Mouse (Mus musculus): Measurements from ENCODE around the gene Trappc6a.
A peak's percentile ranks its signal among the peaks of the same experiment; 100 is the strongest.

Gene Trappc6a

DNA sequence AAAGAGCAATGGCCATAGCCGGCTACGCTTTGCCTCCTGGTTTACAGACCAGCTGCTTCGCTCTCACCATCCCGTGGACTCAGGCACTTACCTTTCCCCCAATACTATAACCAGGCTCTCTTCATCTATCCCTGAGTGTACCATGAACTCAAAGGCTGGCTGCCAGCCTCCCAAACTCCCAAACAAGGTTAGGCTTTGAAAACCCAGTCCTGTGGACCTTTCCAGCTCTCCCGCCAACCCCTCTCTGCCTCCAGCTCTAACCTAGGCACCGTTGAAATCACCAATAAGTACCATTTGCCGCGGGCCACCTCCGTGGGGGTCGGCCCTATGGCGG, 53.2 kb downstream of the Trappc6a start:
- no peak for DNase-seq (ENCODE audit: low spot score in 2 of 2)

DNA sequence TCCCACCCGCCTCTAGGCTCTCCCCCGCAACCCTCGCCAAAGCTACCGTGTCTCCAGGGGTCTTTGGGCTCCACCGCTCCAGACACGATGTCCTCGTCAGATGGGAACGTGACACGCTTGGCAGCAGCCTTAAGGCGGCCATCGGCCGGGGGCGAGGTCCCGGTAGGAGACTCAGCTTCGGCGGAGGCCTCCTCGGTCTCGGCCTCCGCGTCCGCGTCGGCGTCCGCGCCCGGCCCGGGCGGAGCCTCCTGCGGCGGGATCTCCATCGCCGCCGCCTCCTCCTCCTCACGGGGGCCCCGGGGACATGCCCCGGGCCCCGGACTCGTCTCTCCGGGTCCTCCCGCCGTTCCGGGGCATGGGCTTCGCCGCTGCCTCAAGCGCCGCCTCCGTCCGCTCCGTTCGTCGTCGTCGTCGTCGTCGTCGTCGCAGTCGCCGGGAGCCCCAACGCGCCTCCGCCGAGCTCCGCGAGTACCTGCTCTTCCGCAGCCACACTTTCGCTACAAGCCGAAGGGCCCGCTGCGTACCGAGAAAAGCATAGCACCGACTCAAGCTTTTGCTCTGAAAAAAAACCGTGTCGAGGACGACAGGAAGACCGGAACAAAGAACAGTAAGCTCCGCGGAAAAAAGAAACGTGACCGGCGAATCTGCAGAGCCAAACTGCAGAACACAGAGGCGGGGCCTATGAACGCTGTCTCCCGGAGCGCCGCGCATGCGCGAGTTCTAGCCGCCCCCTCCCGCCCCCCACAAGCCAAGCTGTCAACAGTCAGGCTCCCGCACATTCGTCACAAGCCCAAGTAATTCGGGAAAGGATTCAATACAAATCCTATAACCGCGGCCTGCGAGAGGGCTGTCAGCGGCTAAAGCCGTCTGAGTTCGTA, 53.8 kb downstream of the Trappc6a start:
- peak; percentile 62 to 87 for DNase-seq (ENCODE audit: low spot score in 2 of 2)

DNA sequence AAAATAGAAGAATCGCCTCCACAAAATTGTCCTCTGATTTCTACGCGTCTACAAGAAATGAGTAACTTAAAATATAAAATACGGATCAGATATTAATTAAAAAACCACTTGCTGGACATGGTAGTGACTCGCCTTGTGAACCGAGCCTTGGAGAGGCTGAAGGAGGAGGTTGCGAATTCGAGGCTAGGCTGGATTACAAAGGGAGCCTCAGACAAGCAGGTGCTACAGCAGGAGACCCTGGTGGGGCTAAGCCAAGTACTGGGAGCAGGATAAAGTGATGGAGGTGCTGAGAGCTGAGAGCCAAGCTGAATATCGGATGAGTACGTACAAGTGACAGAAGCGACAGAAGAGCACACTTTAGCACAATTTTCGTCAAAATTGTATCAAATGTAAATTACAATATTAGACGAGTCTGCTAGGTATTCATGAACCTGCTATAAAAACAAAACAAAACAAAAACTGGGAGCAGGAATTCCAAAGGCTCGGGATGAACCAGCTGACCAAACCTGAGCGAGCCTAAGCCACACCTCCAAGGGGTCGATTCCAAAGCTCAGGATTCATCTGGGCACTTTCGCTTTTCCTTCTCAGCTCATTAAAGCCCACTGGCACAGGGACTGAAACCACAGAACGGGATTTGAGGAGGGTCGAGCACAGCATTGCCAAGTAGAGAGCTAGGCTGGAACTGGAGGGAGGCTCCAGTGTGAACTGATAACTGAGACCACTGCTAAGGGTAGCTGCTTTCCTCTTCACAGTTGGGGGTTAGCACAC, 54.6 kb downstream of the Trappc6a start, which contains the start of gene Ppp1r37:
Ppp1r37 (minus strand) TSS at position 434 of the 768 bp plus-strand sequence.
- no peak for DNase-seq (ENCODE audit: low spot score in 2 of 2)

DNA sequence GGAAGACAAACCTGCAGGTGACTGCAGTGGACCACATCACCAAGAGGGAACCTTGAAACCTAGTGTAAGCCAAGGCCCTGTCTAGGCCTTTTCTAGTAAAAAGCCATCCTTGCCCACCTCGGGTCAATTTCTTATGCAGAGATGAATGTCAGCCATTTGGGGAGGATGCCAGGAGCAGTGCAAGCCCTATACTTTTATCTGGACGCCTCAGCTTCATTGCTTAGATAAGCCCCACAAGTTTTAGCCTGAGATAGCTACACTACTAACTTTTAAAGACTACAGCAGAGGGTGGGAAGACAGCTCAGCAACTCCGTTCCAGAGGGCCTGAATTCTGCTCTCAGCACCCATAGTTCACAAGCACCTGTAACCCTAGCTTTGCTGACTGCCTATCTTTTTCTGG, 55.7 kb downstream of the Trappc6a start:
- DNase-seq (ENCODE audit: low spot score in 2 of 2) = no peak

DNA sequence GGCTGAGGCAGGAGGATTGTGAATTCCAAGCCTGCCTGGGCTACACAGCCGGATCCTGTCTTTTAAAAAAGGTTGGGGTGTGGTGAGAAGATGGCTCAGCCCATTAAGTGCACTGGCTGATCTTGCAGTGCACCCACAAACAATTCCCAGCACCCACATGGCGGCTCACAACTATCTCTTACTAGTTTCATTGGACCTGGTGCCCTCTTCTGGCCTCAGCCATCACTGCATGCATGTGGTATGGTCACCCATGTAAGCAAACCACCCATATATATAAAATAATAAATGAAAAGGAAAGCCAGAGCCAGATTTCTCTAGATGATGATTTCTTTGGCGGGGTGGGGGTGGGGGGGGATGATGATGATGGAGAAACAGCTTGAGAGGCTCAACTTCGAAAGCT, 56.3 kb downstream of the Trappc6a start:
- no peak for DNase-seq (ENCODE audit: low spot score in 2 of 2)
